Mouse (Mus musculus) urinary bladder, adult 18-20 months (tissue): ENCODE results near the gene Palm.
A peak's percentile ranks its signal among the peaks of the same experiment; 100 is the strongest.

ENCODE experiments used
- DNase-seq, 2 experiments: peaks; one replicate each; pipeline ENCODE4 v3.0.0; 2022; ENCODE audit warnings: low spot score in 2 of 2, mixed read lengths in 2 of 2

Palm gene

GRCm38 (mm10) chr10:79854801-79855541 lies 61.6 kb downstream of the Palm start:
- peak in 1 of 2 experiments; percentile 56 for DNase-seq

DNA sequence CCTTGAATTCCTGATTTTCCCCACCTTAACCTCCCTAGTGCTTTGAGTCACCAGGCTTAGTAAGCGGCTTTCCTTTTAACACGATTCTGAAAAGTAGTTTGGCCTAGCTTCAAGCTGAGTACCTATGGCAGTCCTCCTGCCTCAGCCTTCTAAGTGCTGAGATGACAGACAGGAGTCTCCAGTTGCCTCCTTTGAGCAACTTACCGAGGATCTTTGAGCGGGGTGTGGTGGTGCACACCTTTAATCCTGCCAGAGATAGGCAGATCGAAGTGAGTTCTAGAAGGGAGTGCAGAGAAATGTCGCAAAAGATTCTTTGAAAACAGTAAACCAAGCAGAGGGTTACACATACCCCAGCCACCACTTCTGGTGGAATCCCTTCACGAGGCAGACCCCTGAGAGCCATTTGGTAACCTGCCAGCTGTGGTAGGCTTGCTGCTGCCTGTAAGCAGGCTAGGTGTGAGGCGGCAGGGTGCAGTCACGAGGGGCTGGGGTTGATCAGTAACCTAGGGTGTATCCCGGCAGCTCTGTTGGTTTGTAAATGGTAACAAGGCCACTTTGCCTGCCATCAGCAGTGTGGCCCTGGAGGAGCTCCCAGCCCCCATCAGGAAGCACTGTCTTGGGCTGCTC lies 62.3 kb downstream of the Palm start:
- DNase-seq: no peak

DNA sequence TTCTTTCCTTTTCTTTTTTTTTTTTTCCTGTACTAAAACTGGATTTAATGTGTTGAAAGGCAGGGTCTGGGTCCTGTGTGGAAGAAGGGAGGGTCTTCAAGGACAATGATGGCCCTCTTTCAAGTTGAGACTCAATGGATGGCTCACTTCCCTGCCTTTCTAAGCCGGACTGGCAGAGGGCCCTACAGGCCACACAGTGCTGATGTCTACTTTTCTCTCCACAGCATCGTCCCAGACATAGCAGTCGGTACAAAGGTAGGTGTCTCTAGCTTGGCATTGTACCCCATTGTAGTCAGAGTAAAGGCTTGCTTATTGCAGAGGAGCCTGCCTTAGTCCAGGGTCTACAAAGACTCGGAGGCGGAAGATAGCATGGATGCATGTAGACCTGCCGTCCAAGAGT lies 62.9 kb downstream of the Palm start:
- no peak for DNase-seq

GRCm38 (mm10) chr10:79856704-79857451 lies 63.5 kb downstream of the Palm start:
- peak in 1 of 2 experiments; percentile 51 for DNase-seq

DNA sequence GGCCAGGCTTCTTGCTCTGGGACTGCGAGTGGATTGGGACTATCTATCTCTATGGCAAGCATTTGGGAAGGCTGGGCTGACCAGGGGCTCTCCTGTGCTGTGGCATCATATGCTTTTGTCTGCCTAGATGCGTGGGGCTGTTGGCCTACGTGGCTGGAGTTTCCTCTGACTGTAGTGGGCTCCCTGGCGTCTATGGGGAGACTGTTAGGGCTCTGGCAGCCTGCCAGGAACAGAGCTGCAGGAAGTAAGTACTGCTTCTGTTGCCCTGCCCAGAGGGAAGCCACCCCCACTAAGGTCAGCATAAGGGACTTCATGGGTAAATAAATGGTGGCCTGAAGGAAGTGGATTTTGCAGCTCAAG lies 64.1 kb downstream of the Palm start:
- no peak for DNase-seq

DNA sequence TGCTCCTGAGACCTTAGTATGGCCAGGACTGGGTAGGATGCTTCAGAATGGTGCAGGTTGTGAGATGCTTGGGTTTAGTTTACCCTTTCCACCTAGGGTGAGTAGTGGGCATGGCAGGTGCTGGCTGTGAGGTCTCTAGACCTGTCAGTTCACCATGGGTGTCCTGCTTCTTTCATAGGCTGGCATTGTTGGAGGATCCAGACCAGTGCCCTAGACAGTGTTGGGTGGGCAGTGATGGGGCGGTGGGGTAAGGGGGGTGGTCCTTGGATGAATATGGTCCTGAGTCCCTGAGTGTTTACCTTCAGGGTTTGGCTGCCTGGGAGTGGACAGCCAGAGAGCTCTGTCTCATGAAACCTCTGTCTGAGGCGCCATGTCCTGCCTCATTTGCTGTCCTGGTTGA lies 64.5 kb downstream of the Palm start:
- no peak for DNase-seq

DNA sequence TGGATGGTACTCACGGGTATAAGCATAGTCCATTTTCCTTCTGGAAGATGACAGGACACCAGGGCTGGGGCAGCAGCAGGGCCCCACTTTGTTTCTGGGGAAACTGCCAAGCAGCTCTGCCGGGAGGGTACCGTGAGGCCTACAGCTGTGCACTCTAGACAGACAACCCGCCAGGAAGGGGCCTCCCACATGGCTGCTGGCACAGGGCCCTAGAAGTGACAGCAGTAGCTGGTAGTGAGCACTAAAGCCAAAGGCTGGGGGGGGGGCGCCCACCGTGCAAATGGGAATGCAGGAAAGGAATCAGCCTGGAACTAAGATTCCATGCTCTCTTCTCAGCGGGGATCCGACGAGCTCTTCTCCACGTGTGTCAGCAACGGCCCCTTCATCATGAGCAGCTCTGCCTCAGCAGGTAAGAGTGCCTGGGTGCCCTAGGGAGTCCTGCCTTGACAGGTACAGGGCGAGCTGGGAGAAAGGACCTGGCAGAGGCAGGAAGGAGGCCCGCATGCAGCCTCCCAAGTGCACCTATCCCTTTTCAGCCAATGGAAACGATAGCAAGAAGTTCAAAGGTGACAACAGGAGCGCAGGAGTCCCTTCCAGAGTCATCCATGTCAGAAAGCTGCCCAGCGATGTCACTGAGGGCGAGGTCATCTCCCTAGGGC lies 65.2 kb downstream of the Palm start:
- no peak for DNase-seq

DNA sequence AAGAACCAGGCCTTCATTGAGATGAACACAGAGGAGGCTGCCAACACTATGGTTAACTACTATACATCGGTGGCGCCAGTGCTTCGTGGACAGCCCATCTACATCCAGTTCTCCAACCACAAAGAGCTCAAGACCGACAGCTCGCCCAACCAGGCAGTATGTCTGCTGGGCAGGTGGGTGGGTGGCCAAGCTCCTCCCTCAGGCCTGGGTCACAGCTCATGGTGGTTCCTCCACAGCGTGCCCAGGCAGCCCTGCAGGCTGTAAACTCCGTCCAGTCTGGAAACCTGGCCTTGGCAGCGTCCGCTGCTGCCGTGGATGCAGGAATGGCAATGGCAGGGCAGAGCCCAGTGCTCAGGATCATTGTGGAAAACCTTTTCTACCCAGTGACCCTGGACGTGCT lies 65.7 kb downstream of the Palm start:
- no peak for DNase-seq

DNA sequence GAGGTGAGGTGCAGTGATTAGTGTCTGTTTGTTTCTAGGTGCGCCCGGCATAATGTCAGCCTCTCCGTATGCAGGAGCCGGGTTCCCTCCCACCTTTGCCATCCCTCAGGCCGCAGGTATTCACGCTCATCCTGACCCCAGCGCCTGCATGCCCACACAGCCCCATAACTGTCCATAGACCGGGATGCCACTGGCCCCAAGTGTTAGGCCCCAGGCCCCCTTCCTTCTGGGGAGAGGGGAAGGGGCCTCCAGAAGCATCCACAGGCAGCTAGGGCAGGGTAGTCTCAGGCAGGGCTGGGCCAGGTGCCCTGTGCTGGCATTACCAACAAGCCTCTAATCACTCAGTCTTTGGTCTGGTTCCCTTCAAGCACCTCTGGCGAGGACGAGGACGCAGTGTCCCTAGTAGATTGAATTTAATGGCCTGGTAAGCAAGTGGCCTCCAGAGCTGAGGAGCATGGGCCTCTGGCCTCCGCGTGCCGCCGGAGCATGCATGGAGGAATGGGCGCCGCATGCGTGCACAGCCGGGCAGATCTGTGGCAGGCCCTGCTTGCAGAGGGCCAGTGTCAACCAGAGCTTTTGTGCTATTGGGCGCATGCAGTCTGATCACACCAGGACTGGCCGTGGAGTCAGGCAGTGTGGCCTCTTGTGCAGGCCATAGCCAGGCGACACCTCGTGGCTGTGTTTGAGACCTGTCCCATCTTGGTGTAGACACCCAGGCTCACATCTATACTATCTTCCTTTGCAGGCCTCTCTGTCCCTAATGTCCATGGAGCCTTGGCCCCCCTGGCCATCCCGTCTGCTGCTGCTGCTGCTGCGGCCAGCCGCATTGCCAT lies 66.9 kb downstream of the Palm start:
- DNase-seq: no peak

- no peak for DNase-seq
Observed at GRCm38 (mm10) chr10:79861230-79862048, 68.1 kb downstream of the Palm start.

- no peak for DNase-seq
Observed at GRCm38 (mm10) chr10:79862049-79862788, 68.8 kb downstream of the Palm start.

- no peak for DNase-seq
Observed at GRCm38 (mm10) chr10:79862925-79863324, 69.6 kb downstream of the Palm start.

DNA sequence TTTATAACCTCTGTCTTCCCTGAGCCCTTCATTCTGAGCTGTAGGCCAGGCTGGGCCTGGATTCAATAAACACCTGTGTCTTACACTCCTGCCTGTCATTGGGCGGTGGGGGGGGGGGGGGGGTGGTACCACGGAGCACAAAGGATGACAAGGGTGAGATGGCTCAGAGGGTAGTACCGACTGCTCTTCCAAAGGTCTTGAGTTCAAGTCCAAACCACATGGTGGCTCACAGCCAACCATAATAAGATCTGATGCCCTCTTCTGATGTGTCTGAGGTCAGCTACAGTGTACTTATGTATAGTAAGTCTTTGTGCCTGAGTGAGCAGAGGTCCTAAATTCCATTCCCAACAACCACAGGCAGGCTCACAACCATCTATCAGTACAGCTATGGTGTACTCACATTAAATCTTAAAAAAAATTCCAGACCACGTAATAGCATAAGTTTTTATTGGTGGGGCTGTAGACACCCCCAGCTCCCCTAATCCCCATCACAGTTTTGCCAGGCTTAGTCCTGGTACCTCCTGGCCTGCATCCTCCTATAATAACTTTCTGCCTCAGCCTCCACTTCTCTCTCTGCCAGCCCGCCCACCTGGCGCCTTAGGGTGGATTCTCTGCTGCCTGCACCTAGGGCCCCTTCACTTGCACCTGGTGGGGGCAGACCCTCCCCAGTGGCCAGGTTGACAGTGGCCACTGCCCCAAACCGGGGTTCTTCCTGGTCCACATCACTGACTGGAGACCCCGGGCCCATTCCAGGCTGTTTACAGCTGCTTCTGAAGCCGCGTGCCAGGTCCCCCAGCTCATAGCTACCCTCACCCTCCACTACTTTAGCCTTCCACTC lies 71.2 kb downstream of the Palm start:
- DNase-seq: no peak

- DNase-seq: no peak
Observed at GRCm38 (mm10) chr10:79865189-79865601, 71.8 kb downstream of the Palm start.

- DNase-seq: no peak
Observed at GRCm38 (mm10) chr10:79865801-79866295, 72.5 kb downstream of the Palm start.

GRCm38 (mm10) chr10:79866601-79867000 lies 73.2 kb downstream of the Palm start:
- no peak for DNase-seq
